Mouse (Mus musculus): ENCODE data around the gene 4930433I11Rik. TPM values are rescaled to one million over a fixed set of nuclear protein-coding genes. Genes with fewer than 3 reads are reported as not detected.
"Not testable (repeated sequence)": the region's sequence is repeated elsewhere in the genome, so short reads cannot be mapped to it uniquely, and the experiment has no call there.

Gene 4930433I11Rik
- total RNA-seq (2017), result not detected in 2 replicates

DNA sequence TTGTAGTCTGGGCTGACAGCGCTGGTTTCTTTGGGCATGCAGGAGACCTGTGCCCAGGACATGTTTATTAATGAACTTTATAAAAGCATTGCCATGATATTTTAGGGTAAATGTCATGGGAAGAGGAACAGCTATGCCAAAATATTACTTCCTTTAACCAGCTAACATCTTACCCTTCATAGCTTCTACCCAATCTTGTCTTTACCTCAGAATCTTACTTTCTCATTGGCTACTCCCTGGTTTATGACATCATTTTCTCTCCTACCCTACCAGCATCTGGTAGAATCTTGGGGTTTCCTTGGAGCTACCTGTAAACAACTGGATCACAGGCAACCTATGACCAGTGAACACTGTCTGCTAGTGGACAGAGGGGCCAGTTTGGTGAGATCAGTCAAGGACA lies at the start of gene 4930433I11Rik:
Gene 4930433I11Rik (plus strand): TSS at position 301 of the 400 bp plus-strand sequence.
- ATAC-seq (replicated peaks in 1 of 2; ENCODE audit: insufficient read depth in 1 of 2, low FRiP score in 2 of 2, low TSS enrichment in 1 of 2, low read depth in 1 of 2, poor library complexity in 2 of 2, severe bottlenecking in 2 of 2), result no peak

DNA sequence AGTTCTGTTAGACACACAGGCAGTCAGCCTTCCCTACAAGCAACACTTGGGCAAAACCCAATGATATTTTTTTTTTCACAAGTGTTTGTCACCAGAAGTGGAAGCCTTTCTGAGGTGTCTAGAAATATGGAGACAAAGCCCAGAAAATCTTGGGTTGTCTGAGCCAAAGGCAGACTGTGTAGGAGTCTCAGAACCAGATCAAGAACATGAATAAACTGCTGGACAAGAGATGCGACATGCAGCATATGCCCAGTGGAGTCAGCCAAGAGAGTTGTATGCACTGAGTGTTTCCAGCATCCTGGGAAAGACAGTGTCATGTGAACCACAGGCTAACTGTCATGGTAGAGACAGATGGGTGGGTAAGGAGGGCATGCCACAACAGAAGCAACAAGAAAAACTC lies 48.0 kb upstream of the 4930433I11Rik start:
- ATAC-seq (replicated peaks in 1 of 2; ENCODE audit: insufficient read depth in 1 of 2, low FRiP score in 2 of 2, low TSS enrichment in 1 of 2, low read depth in 1 of 2, poor library complexity in 2 of 2, severe bottlenecking in 2 of 2), result no peak

DNA sequence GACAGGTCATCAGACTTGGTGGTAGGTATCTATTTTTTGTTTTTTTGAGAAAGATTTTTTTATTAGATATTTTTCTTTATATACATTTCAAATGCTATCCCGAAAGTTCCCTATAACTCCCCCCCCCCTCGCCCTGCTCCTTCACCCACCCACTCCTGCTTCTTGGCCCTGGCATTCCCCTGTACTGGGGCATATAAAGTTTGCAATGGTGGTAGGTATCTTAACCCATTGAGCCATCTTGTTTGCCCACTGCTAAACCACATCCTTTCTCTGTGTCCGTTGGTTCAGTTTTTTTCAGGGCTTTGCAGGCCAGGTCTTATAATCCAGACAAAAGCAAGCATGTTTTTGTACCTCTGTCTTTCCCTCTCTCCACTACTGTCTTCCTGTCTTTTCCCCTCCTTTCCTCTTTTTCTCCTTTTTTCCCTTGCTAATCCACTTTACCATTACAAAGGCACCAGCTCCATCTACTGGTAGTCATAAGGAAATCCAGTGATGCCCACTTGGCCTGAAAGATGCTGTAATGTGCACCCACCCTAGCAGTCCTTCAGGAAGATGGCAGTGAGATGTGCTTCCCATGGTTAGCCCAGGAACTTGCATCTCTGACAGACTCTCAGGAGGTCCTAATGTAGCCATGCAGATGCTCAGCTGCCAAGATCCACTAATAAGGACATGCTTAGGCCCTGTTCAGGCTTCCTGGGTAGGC lies 45.0 kb upstream of the 4930433I11Rik start:
- no peak for ATAC-seq (replicated peaks in 1 of 2; ENCODE audit: insufficient read depth in 1 of 2, low FRiP score in 2 of 2, low TSS enrichment in 1 of 2, low read depth in 1 of 2, poor library complexity in 2 of 2, severe bottlenecking in 2 of 2)

DNA sequence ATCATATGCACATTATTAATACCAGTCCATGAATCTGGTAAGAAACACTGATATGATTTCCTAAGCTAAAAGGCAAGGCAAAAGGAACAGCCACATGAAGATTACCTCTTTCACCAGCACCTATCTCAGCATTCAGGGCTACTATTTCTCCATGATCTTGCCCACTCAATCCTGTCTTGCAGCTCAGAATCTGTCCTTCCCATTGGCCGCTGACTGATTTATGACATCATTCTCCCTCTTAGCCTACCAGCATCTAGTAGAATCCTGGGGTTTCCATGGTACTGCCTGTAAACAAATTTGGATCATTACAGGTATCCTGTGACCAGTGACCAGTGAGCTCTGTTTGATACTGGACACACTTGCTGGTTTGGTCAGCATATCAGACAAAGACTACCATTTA lies 45.1 kb downstream of the 4930433I11Rik start, which contains the start of gene Gm4884:
Gene Gm4884 (plus strand): TSS at position 301 of the 400 bp plus-strand sequence.
- not testable (repeated sequence) for ATAC-seq (replicated peaks in 1 of 2; ENCODE audit: insufficient read depth in 1 of 2, low FRiP score in 2 of 2, low TSS enrichment in 1 of 2, low read depth in 1 of 2, poor library complexity in 2 of 2, severe bottlenecking in 2 of 2)

DNA sequence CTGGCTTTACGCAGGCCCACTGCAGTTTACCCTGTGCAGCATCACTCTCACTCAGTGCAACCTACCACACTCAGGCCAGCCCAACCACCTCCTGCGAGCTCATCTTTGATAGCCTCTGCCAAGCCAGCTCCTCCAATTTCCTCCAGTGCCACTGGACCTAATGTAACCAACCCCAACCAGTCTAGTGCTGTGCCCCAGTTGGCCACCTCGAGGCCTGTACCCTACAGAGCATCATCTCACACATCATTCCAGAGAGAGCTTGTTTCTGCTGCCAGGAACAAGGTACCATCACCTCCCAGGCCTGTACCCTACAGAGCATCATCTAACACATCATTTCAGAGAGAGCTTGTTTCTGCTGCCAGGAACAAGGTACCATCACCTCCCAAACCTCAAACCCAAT lies 56.7 kb downstream of the 4930433I11Rik start:
- ATAC-seq (replicated peaks in 1 of 2; ENCODE audit: insufficient read depth in 1 of 2, low FRiP score in 2 of 2, low TSS enrichment in 1 of 2, low read depth in 1 of 2, poor library complexity in 2 of 2, severe bottlenecking in 2 of 2), result not testable (repeated sequence)

Other genes with a start within 250 kb of the 4930433I11Rik start
- gene Vstm2b, start 89.2 kb upstream of the 4930433I11Rik start, total RNA-seq (2017), result not detected in 2 replicates
- gene Gm4884, start 45.2 kb downstream of the 4930433I11Rik start, total RNA-seq (2017), result not detected in 2 replicates
- gene Gm5592, start 166.3 kb downstream of the 4930433I11Rik start, total RNA-seq (2017), result not detected in 2 replicates

Measured in hematopoietic stem cell, adult 5-6 weeks (primary cell).